Mouse (Mus musculus) left cerebral cortex, adult 18-20 months (tissue): ENCODE measurements around the gene Rps13. TPM values are rescaled to one million over a fixed set of nuclear protein-coding genes. Genes with fewer than 3 reads are reported as not detected.
A peak's percentile ranks its signal among the peaks of the same experiment; 100 is the strongest.

Experiments
- DNase-seq, 2 experiments: peaks; one replicate each; pipeline ENCODE4 v3.0.0; 2021 to 2022; ENCODE audit warnings: low spot score in 2 of 2, mixed read lengths in 1 of 2
- total RNA-seq, 2 experiments: library from RNA; stranded (reverse); gene quantifications; 2 replicates each; pipeline ENCODE4 v1.2.3; 2021

Rps13 gene
- total RNA-seq, 2 experiments from 2014 or later = 203 to 223 TPM

- no peak for DNase-seq
Observed at GRCm38 (mm10) chr7:116294961-116295360, 39.0 kb downstream of the Rps13 start.

- no peak for DNase-seq
Observed at GRCm38 (mm10) chr7:116292377-116292776, 41.6 kb downstream of the Rps13 start.

GRCm38 (mm10) chr7:116290559-116290958 is 43.4 kb downstream of the Rps13 start:
- DNase-seq = no peak

- no peak for DNase-seq
Observed at GRCm38 (mm10) chr7:116288996-116289395, 45.0 kb downstream of the Rps13 start.

- no peak for DNase-seq
Observed at GRCm38 (mm10) chr7:116287959-116288358, 46.0 kb downstream of the Rps13 start.

- DNase-seq = no peak
Observed at GRCm38 (mm10) chr7:116286611-116287355, 47.2 kb downstream of the Rps13 start.

GRCm38 (mm10) chr7:116286173-116286572 is 47.8 kb downstream of the Rps13 start:
- DNase-seq = no peak

- DNase-seq = no peak
Observed at GRCm38 (mm10) chr7:116285216-116285615, 48.8 kb downstream of the Rps13 start.

- peak in 1 of 2 experiments; percentile 10 for DNase-seq
Observed at GRCm38 (mm10) chr7:116282755-116283154, 51.2 kb downstream of the Rps13 start.

Other genes starting within 250 kb of the Rps13 start
- 1 to 10 TPM; 2.9 to 3.8 TPM for gene Gm4353, start 249.6 kb downstream of the Rps13 start, total RNA-seq
- 10 to 100 TPM; 18.7 to 21.5 TPM for gene Plekha7, start 25.8 kb downstream of the Rps13 start, total RNA-seq
- 10 to 100 TPM; 23.8 to 24.7 TPM for gene Pik3c2a, start 109.3 kb upstream of the Rps13 start, total RNA-seq
- gene Nucb2, start 170.2 kb upstream of the Rps13 start, total RNA-seq = 10 to 100 TPM; 17.3 to 23.8 TPM